Mouse (Mus musculus): Measurements from ENCODE around the gene St3gal4. TPM values are rescaled to one million over a fixed set of nuclear protein-coding genes. Genes with fewer than 3 reads are reported as not detected.

The St3gal4 gene
- polyA plus RNA-seq, 1 experiment, result 8.0 TPM

- no peaks in the 10 kb centered on the region for H3K27me3 ChIP-seq (ENCODE audit: control insufficient read depth, insufficient read depth, low read length, poor library complexity, severe bottlenecking)
- H3K4me3 ChIP-seq (ENCODE audit: low read depth, low read length), result no peak overlapping the region
- no peaks in the 10 kb centered on the region for H3K36me3 ChIP-seq (ENCODE audit: control insufficient read depth, insufficient read depth, low read length, poor library complexity, severe bottlenecking)
These were observed 74.6 kb downstream of the St3gal4 start for GRCm38 (mm10) chr9:35044458-35044857.

GRCm38 (mm10) chr9:35043619-35044018 is 75.4 kb downstream of the St3gal4 start:
- no peak for TF ChIP-seq POLR2A (IDR thresholded peaks at IDR 0.05; ENCODE audit: insufficient read depth, low read length)
- no peak for TF ChIP-seq CTCF (IDR thresholded peaks at IDR 0.05; ENCODE audit: low read depth, low read length)
- TF ChIP-seq EP300 (IDR thresholded peaks at IDR 0.05; ENCODE audit: insufficient read depth, low read depth, low read length), result no peak
- Histone ChIP-seq H3K27me3 (ENCODE audit: control insufficient read depth, insufficient read depth, low read length, poor library complexity, severe bottlenecking) (no peaks in the 10 kb centered on the region), H3K27ac (ENCODE audit: insufficient read depth, low read length) (no peak overlapping the region), H3K9ac (ENCODE audit: low read depth, poor library complexity, severe bottlenecking) (no peak overlapping the region), H3K36me3 (ENCODE audit: control insufficient read depth, insufficient read depth, low read length, poor library complexity, severe bottlenecking) (no peaks in the 10 kb centered on the region), H3K9me3 (replicated peaks; ENCODE audit: control insufficient read depth, insufficient read depth, low read length, poor library complexity, severe bottlenecking) (no peaks in the 10 kb centered on the region), H3K4me3 (ENCODE audit: low read depth, low read length) (no peak overlapping the region), H3K4me1 (ENCODE audit: control insufficient read depth, insufficient read depth, low read length) (peaks cover 2% of the 10 kb centered on the region)

More at GRCm38 (mm10) chr9:35044458-35044857, 74.6 kb downstream of the St3gal4 start:
- TF ChIP-seq EP300 (IDR thresholded peaks at IDR 0.05; ENCODE audit: insufficient read depth, low read depth, low read length) (no peak), POLR2A (IDR thresholded peaks at IDR 0.05; ENCODE audit: insufficient read depth, low read length) (no peak), CTCF (IDR thresholded peaks at IDR 0.05; ENCODE audit: low read depth, low read length) (no peak)
- Histone ChIP-seq H3K4me1 (ENCODE audit: control insufficient read depth, insufficient read depth, low read length) (peaks cover 2% of the 10 kb centered on the region), H3K27ac (ENCODE audit: insufficient read depth, low read length) (no peak overlapping the region), H3K9ac (ENCODE audit: low read depth, poor library complexity, severe bottlenecking) (peak overlapping the region; percentile 18; the same call in 1 of the 2 replicates), H3K9me3 (replicated peaks; ENCODE audit: control insufficient read depth, insufficient read depth, low read length, poor library complexity, severe bottlenecking) (no peaks in the 10 kb centered on the region)

DNA sequence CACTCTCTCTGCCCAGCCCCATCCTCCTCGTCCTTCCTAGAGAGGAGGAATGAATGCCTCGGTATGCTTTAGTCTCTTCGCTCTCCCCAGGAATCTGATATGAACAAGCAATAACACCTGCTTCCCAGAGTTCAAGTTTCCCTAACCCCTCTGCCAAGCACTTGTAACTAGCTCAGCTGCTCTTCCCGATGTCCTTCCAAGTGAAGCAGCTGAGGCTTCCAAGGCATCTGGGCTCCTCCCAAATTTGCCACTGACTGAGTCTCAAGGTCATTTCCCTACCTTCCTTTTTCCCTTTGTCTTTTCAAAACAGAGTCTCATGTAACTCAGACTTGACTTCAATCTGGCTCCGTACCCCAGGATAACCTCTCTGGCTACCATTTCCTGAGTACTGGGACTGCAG is 77.6 kb downstream of the St3gal4 start:
- H3K36me3 ChIP-seq (ENCODE audit: control insufficient read depth, insufficient read depth, low read length, poor library complexity, severe bottlenecking), result no peaks in the 10 kb centered on the region
- TF ChIP-seq EP300 (IDR thresholded peaks at IDR 0.05; ENCODE audit: insufficient read depth, low read depth, low read length), result no peak
- no peak overlapping the region for H3K27ac ChIP-seq (ENCODE audit: insufficient read depth, low read length)
- H3K4me1 ChIP-seq (ENCODE audit: control insufficient read depth, insufficient read depth, low read length), result peaks cover 2% of the 10 kb centered on the region
- H3K9me3 ChIP-seq (replicated peaks; ENCODE audit: control insufficient read depth, insufficient read depth, low read length, poor library complexity, severe bottlenecking), result no peaks in the 10 kb centered on the region
- no peaks in the 10 kb centered on the region for H3K27me3 ChIP-seq (ENCODE audit: control insufficient read depth, insufficient read depth, low read length, poor library complexity, severe bottlenecking)
- no peak overlapping the region for H3K4me3 ChIP-seq (ENCODE audit: low read depth, low read length)
- H3K9ac ChIP-seq (ENCODE audit: low read depth, poor library complexity, severe bottlenecking), result no peak overlapping the region

- H3K36me3 ChIP-seq (ENCODE audit: control insufficient read depth, insufficient read depth, low read length, poor library complexity, severe bottlenecking), result no peaks in the 10 kb centered on the region
- H3K9ac ChIP-seq (ENCODE audit: low read depth, poor library complexity, severe bottlenecking), result no peak overlapping the region
- no peaks in the 10 kb centered on the region for H3K9me3 ChIP-seq (replicated peaks; ENCODE audit: control insufficient read depth, insufficient read depth, low read length, poor library complexity, severe bottlenecking)
- no peaks in the 10 kb centered on the region for H3K27me3 ChIP-seq (ENCODE audit: control insufficient read depth, insufficient read depth, low read length, poor library complexity, severe bottlenecking)
- no peak for TF ChIP-seq EP300 (IDR thresholded peaks at IDR 0.05; ENCODE audit: insufficient read depth, low read depth, low read length)
- no peak for TF ChIP-seq POLR2A (IDR thresholded peaks at IDR 0.05; ENCODE audit: insufficient read depth, low read length)
- no peak for TF ChIP-seq CTCF (IDR thresholded peaks at IDR 0.05; ENCODE audit: low read depth, low read length)
- peaks cover 2% of the 10 kb centered on the region for H3K4me1 ChIP-seq (ENCODE audit: control insufficient read depth, insufficient read depth, low read length)
- no peak overlapping the region for H3K4me3 ChIP-seq (ENCODE audit: low read depth, low read length)
- H3K27ac ChIP-seq (ENCODE audit: insufficient read depth, low read length), result no peak overlapping the region
These were observed 79.2 kb downstream of the St3gal4 start for GRCm38 (mm10) chr9:35039846-35040245.

DNA sequence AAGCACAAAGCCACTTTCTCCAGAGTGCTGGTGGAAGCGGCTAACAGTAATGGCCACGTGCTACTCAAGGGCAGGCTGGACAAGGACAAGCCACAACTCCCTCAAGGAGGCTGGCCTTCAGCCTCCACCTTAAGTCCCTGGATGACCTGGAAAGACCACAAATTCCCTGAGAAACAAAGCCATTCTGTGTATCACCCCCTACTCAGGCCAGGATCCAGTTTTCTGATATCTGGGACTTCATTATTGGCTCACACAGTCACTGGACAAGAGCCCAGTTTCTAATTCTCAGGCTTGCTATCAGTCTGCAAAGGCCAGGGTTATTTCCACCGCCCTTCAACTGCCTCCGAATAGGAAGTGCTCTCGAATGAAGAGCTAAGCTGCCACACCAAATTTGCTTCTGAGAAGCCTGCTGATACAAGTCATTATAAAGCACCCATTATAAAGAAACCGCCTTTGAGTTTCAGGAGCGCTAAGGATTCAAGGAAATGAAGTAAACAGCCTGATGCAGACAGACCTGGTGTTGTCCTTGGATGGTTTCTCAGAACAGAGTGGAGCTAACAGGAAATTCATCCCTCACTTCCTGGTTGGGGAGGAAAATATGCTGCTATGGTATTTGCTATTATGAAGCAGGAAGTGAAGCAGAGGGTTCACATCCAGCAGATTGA is 80.0 kb downstream of the St3gal4 start:
- Histone ChIP-seq H3K9me3 (replicated peaks; ENCODE audit: control insufficient read depth, insufficient read depth, low read length, poor library complexity, severe bottlenecking) (no peaks in the 10 kb centered on the region), H3K4me3 (ENCODE audit: low read depth, low read length) (no peak overlapping the region), H3K36me3 (ENCODE audit: control insufficient read depth, insufficient read depth, low read length, poor library complexity, severe bottlenecking) (no peaks in the 10 kb centered on the region), H3K27ac (ENCODE audit: insufficient read depth, low read length) (no peak overlapping the region), H3K9ac (ENCODE audit: low read depth, poor library complexity, severe bottlenecking) (no peak overlapping the region), H3K4me1 (ENCODE audit: control insufficient read depth, insufficient read depth, low read length) (peaks cover 2% of the 10 kb centered on the region), H3K27me3 (ENCODE audit: control insufficient read depth, insufficient read depth, low read length, poor library complexity, severe bottlenecking) (no peaks in the 10 kb centered on the region)
- TF ChIP-seq POLR2A (IDR thresholded peaks at IDR 0.05; ENCODE audit: insufficient read depth, low read length) (no peak), EP300 (IDR thresholded peaks at IDR 0.05; ENCODE audit: insufficient read depth, low read depth, low read length) (no peak), CTCF (IDR thresholded peaks at IDR 0.05; ENCODE audit: low read depth, low read length) (no peak)

DNA sequence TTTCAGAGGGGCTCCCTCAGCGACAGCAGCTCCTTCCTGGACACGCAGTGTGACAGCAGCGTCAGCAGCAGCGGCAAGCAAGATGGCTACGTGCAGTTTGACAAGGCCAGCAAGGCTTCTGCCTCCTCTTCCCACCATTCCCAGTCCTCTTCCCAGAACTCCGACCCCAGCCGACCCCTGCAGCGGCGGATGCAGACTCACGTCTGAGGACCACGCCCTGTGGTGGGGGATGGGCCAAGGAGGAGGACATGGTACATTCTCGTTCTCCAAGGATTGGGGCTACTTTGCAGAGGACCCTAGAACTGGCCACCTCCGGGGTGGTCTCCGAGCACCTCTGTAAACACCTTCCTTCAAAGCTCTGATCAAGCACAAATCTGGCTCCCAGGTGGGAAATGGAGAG is 84.0 kb downstream of the St3gal4 start:
- no peaks in the 10 kb centered on the region for H3K9me3 ChIP-seq (replicated peaks; ENCODE audit: control insufficient read depth, insufficient read depth, low read length, poor library complexity, severe bottlenecking)
- H3K27me3 ChIP-seq (ENCODE audit: control insufficient read depth, insufficient read depth, low read length, poor library complexity, severe bottlenecking), result no peaks in the 10 kb centered on the region
- H3K4me3 ChIP-seq (ENCODE audit: low read depth, low read length), result no peak overlapping the region
- no peaks in the 10 kb centered on the region for H3K36me3 ChIP-seq (ENCODE audit: control insufficient read depth, insufficient read depth, low read length, poor library complexity, severe bottlenecking)
- no peak overlapping the region for H3K27ac ChIP-seq (ENCODE audit: insufficient read depth, low read length)
- no peaks in the 10 kb centered on the region for H3K4me1 ChIP-seq (ENCODE audit: control insufficient read depth, insufficient read depth, low read length)
- TF ChIP-seq EP300 (IDR thresholded peaks at IDR 0.05; ENCODE audit: insufficient read depth, low read depth, low read length) (0 out of 2 replicates have a peak, but pooled peaks have one; percentile 31), POLR2A (IDR thresholded peaks at IDR 0.05; ENCODE audit: insufficient read depth, low read length) (no peak)
- no peak overlapping the region for H3K9ac ChIP-seq (ENCODE audit: low read depth, poor library complexity, severe bottlenecking)

All from ES-Bruce4 (cell line).